Mouse (Mus musculus) hindbrain, embryonic 11.5 days (tissue): Measurements from ENCODE around the gene Cd274. TPM values are rescaled to one million over a fixed set of nuclear protein-coding genes. Genes with fewer than 3 reads are reported as not detected.

ENCODE experiments used
- ATAC-seq: fragments of 200-750 bp; cut with Nextera tagmentation; 2 replicates; pipeline ENCODE4 v1.8.0; 2017; ENCODE audit warnings: mild to moderate bottlenecking, moderate TSS enrichment, moderate library complexity; ENCODE audit not compliant: low FRiP score
- DNase-seq: peaks from one replicate; pipeline ENCODE4 v3.0.0-alpha.2; 2015; ENCODE audit warnings: low spot score
- H3K27ac ChIP-seq: fragments of 300-500 bp; sonication (generic); 2 replicates; pipeline ENCODE4 v1.5.1; 2014; ENCODE audit warnings: mild to moderate bottlenecking, low read depth, low read length
- H3K27me3 ChIP-seq: fragments of 300-500 bp; sonication (generic); 2 replicates; pipeline ENCODE4 v1.6.1; 2014; ENCODE audit warnings: mild to moderate bottlenecking, low read length, moderate library complexity, mixed read lengths; ENCODE audit not compliant: control insufficient read depth, insufficient read depth
- H3K36me3 ChIP-seq: fragments of 300-500 bp; sonication (generic); 2 replicates; pipeline ENCODE4 v1.6.1; 2014; ENCODE audit warnings: mild to moderate bottlenecking, low read length, moderate library complexity, mixed read lengths; ENCODE audit not compliant: control insufficient read depth, insufficient read depth
- H3K4me1 ChIP-seq: fragments of 300-500 bp; sonication (generic); replicated peaks from 2 replicates; pipeline ENCODE4 v1.6.1; 2014; ENCODE audit warnings: low read length, mixed read lengths; ENCODE audit not compliant: control insufficient read depth, insufficient read depth
- H3K4me2 ChIP-seq: fragments of 300-500 bp; sonication (generic); replicated peaks from 2 replicates; pipeline ENCODE4 v1.6.1; 2014; ENCODE audit warnings: mild to moderate bottlenecking, low read depth, low read length
- H3K4me3 ChIP-seq: fragments of 300-500 bp; sonication (generic); 2 replicates; pipeline ENCODE4 v1.5.1; 2014; ENCODE audit warnings: low read depth, low read length
- H3K9ac ChIP-seq: fragments of 300-500 bp; sonication (generic); 2 replicates; pipeline ENCODE4 v1.6.1; 2014; ENCODE audit warnings: low read depth, low read length
- H3K9me3 ChIP-seq: fragments of 300-500 bp; sonication (generic); 2 replicates; pipeline ENCODE4 v1.6.1; 2016; ENCODE audit warnings: low read length; ENCODE audit not compliant: control insufficient read depth
- WGBS: fragments of 180-500 bp; shearing (Covaris S2); extraction: QIAGEN DNeasy Blood & Tissue Kit; methylation state at CpG from one replicate; pipeline ENCODE4 v1.1.7; 2014; 5-methylcytosine and 5-hydroxymethylcytosine counted together
- polyA plus RNA-seq: library from polyadenylated mRNA; unstranded; fragments of >200 nt; fragmentation: Nextera tagmentation; extraction: Ambion mirVana; gene quantifications from 2 replicates; pipeline ENCODE4 v1.2.1, GENCODE M21; 2014

Gene Cd274
- polyA plus RNA-seq, 1 experiment from 2014 or later: 0.39 TPM

- 90% methylated on average over 14 of the region's 14 CpGs for WGBS
- Histone ChIP-seq H3K4me2 (no peak overlapping the region), H3K27ac (no peak overlapping the region), H3K4me3 (no peak overlapping the region), H3K9ac (no peak overlapping the region), H3K9me3 (no peaks in the 10 kb centered on the region), H3K4me1 (no peaks in the 10 kb centered on the region), H3K27me3 (no peaks in the 10 kb centered on the region), H3K36me3 (no peaks in the 10 kb centered on the region)
- ATAC-seq (no peak), DNase-seq (no peak)
Observed at GRCm38 (mm10) chr19:29379839-29380603, 12.8 kb downstream of the Cd274 start.

- H3K27me3 ChIP-seq: no peaks in the 10 kb centered on the region
- H3K4me2 ChIP-seq: no peak overlapping the region
- H3K9ac ChIP-seq: no peak overlapping the region
- H3K27ac ChIP-seq: no peak overlapping the region
- DNase-seq: no peak
- ATAC-seq: no peak
- H3K36me3 ChIP-seq: no peaks in the 10 kb centered on the region
- H3K9me3 ChIP-seq: no peaks in the 10 kb centered on the region
- WGBS: 95% methylated on average over 5 of the region's 5 CpGs
- no peaks in the 10 kb centered on the region for H3K4me1 ChIP-seq
- no peak overlapping the region for H3K4me3 ChIP-seq
Observed at GRCm38 (mm10) chr19:29383368-29383767, 16.1 kb downstream of the Cd274 start.

- H3K4me1 ChIP-seq: no peaks in the 10 kb centered on the region
- H3K27me3 ChIP-seq: no peaks in the 10 kb centered on the region
- H3K9me3 ChIP-seq: no peaks in the 10 kb centered on the region
- no peak overlapping the region for H3K9ac ChIP-seq
- H3K36me3 ChIP-seq: no peaks in the 10 kb centered on the region
- no peak overlapping the region for H3K27ac ChIP-seq
- 92% methylated on average over 9 of the region's 9 CpGs for WGBS
- DNase-seq (no peak), ATAC-seq (no peak)
- H3K4me3 ChIP-seq: no peak overlapping the region
- H3K4me2 ChIP-seq: no peak overlapping the region
Observed at GRCm38 (mm10) chr19:29384412-29384811, 17.2 kb downstream of the Cd274 start.

- no peaks in the 10 kb centered on the region for H3K9me3 ChIP-seq
- H3K27ac ChIP-seq: no peak overlapping the region
- ATAC-seq (no peak), DNase-seq (no peak)
- H3K4me3 ChIP-seq: no peak overlapping the region
- no peaks in the 10 kb centered on the region for H3K27me3 ChIP-seq
- WGBS: 89% methylated on average over 6 of the region's 6 CpGs
- H3K4me2 ChIP-seq: no peak overlapping the region
- no peak overlapping the region for H3K9ac ChIP-seq
- no peaks in the 10 kb centered on the region for H3K36me3 ChIP-seq
- H3K4me1 ChIP-seq: no peaks in the 10 kb centered on the region
Observed at GRCm38 (mm10) chr19:29384994-29385393, 17.7 kb downstream of the Cd274 start.

- no peaks in the 10 kb centered on the region for H3K27me3 ChIP-seq
- H3K4me3 ChIP-seq: no peak overlapping the region
- DNase-seq (no peak), ATAC-seq (no peak)
- no peaks in the 10 kb centered on the region for H3K36me3 ChIP-seq
- H3K9ac ChIP-seq: no peak overlapping the region
- H3K4me2 ChIP-seq: no peak overlapping the region
- WGBS: 87% methylated on average over 4 of the region's 4 CpGs
- no peaks in the 10 kb centered on the region for H3K4me1 ChIP-seq
- H3K27ac ChIP-seq: no peak overlapping the region
- no peaks in the 10 kb centered on the region for H3K9me3 ChIP-seq
Observed at GRCm38 (mm10) chr19:29385822-29386221, 18.6 kb downstream of the Cd274 start.

GRCm38 (mm10) chr19:29388818-29389217 lies 21.6 kb downstream of the Cd274 start:
- WGBS: 74% methylated on average over 1 of the region's 1 CpGs
- ATAC-seq (no peak), DNase-seq (no peak)
- Histone ChIP-seq H3K27ac (no peak overlapping the region), H3K9me3 (no peaks in the 10 kb centered on the region), H3K4me2 (no peak overlapping the region), H3K36me3 (no peaks in the 10 kb centered on the region), H3K9ac (no peak overlapping the region), H3K4me1 (no peaks in the 10 kb centered on the region), H3K27me3 (no peaks in the 10 kb centered on the region), H3K4me3 (no peak overlapping the region)

GRCm38 (mm10) chr19:29390483-29390882 lies 23.2 kb downstream of the Cd274 start:
- ATAC-seq (no peak), DNase-seq (no peak)
- H3K4me1 ChIP-seq: no peaks in the 10 kb centered on the region
- no peak overlapping the region for H3K27ac ChIP-seq
- no peaks in the 10 kb centered on the region for H3K27me3 ChIP-seq
- no peak overlapping the region for H3K4me2 ChIP-seq
- no peak overlapping the region for H3K4me3 ChIP-seq
- H3K9ac ChIP-seq: no peak overlapping the region
- WGBS: 92% methylated on average over 5 of the region's 5 CpGs
- H3K9me3 ChIP-seq: no peaks in the 10 kb centered on the region
- no peaks in the 10 kb centered on the region for H3K36me3 ChIP-seq

- Histone ChIP-seq H3K36me3 (no peaks in the 10 kb centered on the region), H3K27me3 (no peaks in the 10 kb centered on the region), H3K4me3 (no peak overlapping the region), H3K4me2 (no peak overlapping the region), H3K27ac (no peak overlapping the region), H3K9me3 (no peaks in the 10 kb centered on the region), H3K4me1 (no peaks in the 10 kb centered on the region), H3K9ac (no peak overlapping the region)
- DNase-seq (no peak), ATAC-seq (no peak)
- WGBS: 77% methylated on average over 4 of the region's 4 CpGs
Observed at GRCm38 (mm10) chr19:29391279-29391678, 24.0 kb downstream of the Cd274 start.

GRCm38 (mm10) chr19:29393333-29393732 lies 26.1 kb downstream of the Cd274 start:
- Histone ChIP-seq H3K9me3 (no peaks in the 10 kb centered on the region), H3K4me2 (no peak overlapping the region), H3K4me1 (no peaks in the 10 kb centered on the region), H3K27me3 (no peaks in the 10 kb centered on the region), H3K4me3 (no peak overlapping the region), H3K27ac (no peak overlapping the region), H3K9ac (no peak overlapping the region), H3K36me3 (no peaks in the 10 kb centered on the region)
- no peak for ATAC-seq
- DNase-seq: no peak
- 89% methylated on average over 9 of the region's 9 CpGs for WGBS
